Mouse (Mus musculus): ENCODE measurements around the gene Armc8. TPM values are rescaled to one million over a fixed set of nuclear protein-coding genes. Genes with fewer than 3 reads are reported as not detected.

Gene Armc8
- polyA plus RNA-seq, 2 experiments, result 17.8 to 17.9 TPM

- H3K9ac ChIP-seq (ENCODE audit: low read depth, low read length, severe bottlenecking), result no peak overlapping the region
- WGBS, result 59% methylated on average over 5 of the region's 5 CpGs
- DNase-seq (ENCODE audit: low spot score), result no peak
Observed at GRCm38 (mm10) chr9:99440941-99441340, 127.8 kb downstream of the Armc8 start.

GRCm38 (mm10) chr9:99439064-99439463 lies 129.6 kb downstream of the Armc8 start:
- DNase-seq (ENCODE audit: low spot score) (no peak), ATAC-seq (ENCODE audit: low FRiP score, low read depth) (no peak)
- no peak overlapping the region for H3K4me3 ChIP-seq (replicated peaks; ENCODE audit: low read length)
- no peaks in the 10 kb centered on the region for H3K36me3 ChIP-seq (ENCODE audit: control insufficient read depth, insufficient read depth, low read length)
- 71% methylated on average over 8 of the region's 8 CpGs for WGBS
- peaks cover 11% of the 10 kb centered on the region for H3K4me1 ChIP-seq (ENCODE audit: control insufficient read depth, insufficient read depth, low read length)
- H3K27ac ChIP-seq (replicated peaks; ENCODE audit: low read depth, low read length), result no peak overlapping the region
- H3K4me2 ChIP-seq (replicated peaks; ENCODE audit: low read depth, low read length, severe bottlenecking), result no peak overlapping the region
- H3K27me3 ChIP-seq (ENCODE audit: control insufficient read depth, insufficient read depth, low read length), result no peaks in the 10 kb centered on the region
- H3K9me3 ChIP-seq (ENCODE audit: control insufficient read depth, low read length), result no peaks in the 10 kb centered on the region
- no peak for TF ChIP-seq POLR2A (IDR thresholded peaks at IDR 0.05; ENCODE audit: borderline replicate concordance, extremely low read depth, insufficient read depth, insufficient read length)
- H3K9ac ChIP-seq (ENCODE audit: low read depth, low read length, severe bottlenecking), result no peak overlapping the region

More at GRCm38 (mm10) chr9:99440941-99441340, 127.8 kb downstream of the Armc8 start:
- TF ChIP-seq POLR2A (IDR thresholded peaks at IDR 0.05; ENCODE audit: borderline replicate concordance, extremely low read depth, insufficient read depth, insufficient read length), result no peak
- Histone ChIP-seq H3K4me1 (ENCODE audit: control insufficient read depth, insufficient read depth, low read length) (peaks cover 5% of the 10 kb centered on the region; the same call in 1 of the 2 replicates), H3K4me3 (replicated peaks; ENCODE audit: low read length) (no peak overlapping the region), H3K27ac (replicated peaks; ENCODE audit: low read depth, low read length) (no peak overlapping the region), H3K27me3 (ENCODE audit: control insufficient read depth, insufficient read depth, low read length) (no peaks in the 10 kb centered on the region), H3K9me3 (ENCODE audit: control insufficient read depth, low read length) (no peaks in the 10 kb centered on the region), H3K4me2 (replicated peaks; ENCODE audit: low read depth, low read length, severe bottlenecking) (no peak overlapping the region), H3K36me3 (ENCODE audit: control insufficient read depth, insufficient read depth, low read length) (no peaks in the 10 kb centered on the region)
- ATAC-seq (ENCODE audit: low FRiP score, low read depth), result no peak

GRCm38 (mm10) chr9:99437781-99438565 lies 130.7 kb downstream of the Armc8 start:
- Histone ChIP-seq H3K9me3 (ENCODE audit: control insufficient read depth, low read length) (no peaks in the 10 kb centered on the region), H3K27ac (replicated peaks; ENCODE audit: low read depth, low read length) (no peak overlapping the region), H3K27me3 (ENCODE audit: control insufficient read depth, insufficient read depth, low read length) (no peaks in the 10 kb centered on the region), H3K4me3 (replicated peaks; ENCODE audit: low read length) (no peak overlapping the region), H3K4me2 (replicated peaks; ENCODE audit: low read depth, low read length, severe bottlenecking) (no peak overlapping the region), H3K36me3 (ENCODE audit: control insufficient read depth, insufficient read depth, low read length) (no peaks in the 10 kb centered on the region), H3K4me1 (ENCODE audit: control insufficient read depth, insufficient read depth, low read length) (peaks cover 11% of the 10 kb centered on the region), H3K9ac (ENCODE audit: low read depth, low read length, severe bottlenecking) (no peak overlapping the region)
- DNase-seq (ENCODE audit: low spot score), result no peak
- no peak for ATAC-seq (ENCODE audit: low FRiP score, low read depth)
- TF ChIP-seq POLR2A (IDR thresholded peaks at IDR 0.05; ENCODE audit: borderline replicate concordance, extremely low read depth, insufficient read depth, insufficient read length), result no peak
- WGBS, result 78% methylated on average over 12 of the region's 12 CpGs

- no peaks in the 10 kb centered on the region for H3K27me3 ChIP-seq (ENCODE audit: control insufficient read depth, insufficient read depth, low read length)
- no peaks in the 10 kb centered on the region for H3K9me3 ChIP-seq (ENCODE audit: control insufficient read depth, low read length)
- H3K27ac ChIP-seq (replicated peaks; ENCODE audit: low read depth, low read length), result peak within 1 kb of the TSS; percentile 87
- ATAC-seq (ENCODE audit: low FRiP score, low read depth) (0 out of 2 replicates have a peak, but pooled peaks have one; percentile 4), DNase-seq (ENCODE audit: low spot score) (peak; percentile 32)
- H3K4me3 ChIP-seq (replicated peaks; ENCODE audit: low read length), result peak within 1 kb of the TSS; percentile 83
- TF ChIP-seq POLR2A (IDR thresholded peaks at IDR 0.05; ENCODE audit: borderline replicate concordance, extremely low read depth, insufficient read depth, insufficient read length), result no peak
- peak within 1 kb of the TSS; percentile 93 for H3K9ac ChIP-seq (ENCODE audit: low read depth, low read length, severe bottlenecking)
- H3K4me1 ChIP-seq (ENCODE audit: control insufficient read depth, insufficient read depth, low read length), result peaks cover 16% of the 10 kb centered on the region
- H3K36me3 ChIP-seq (ENCODE audit: control insufficient read depth, insufficient read depth, low read length), result no peaks in the 10 kb centered on the region
- WGBS, result 14% methylated on average over 27 of the region's 27 CpGs
- peak within 1 kb of the TSS; percentile 89 for H3K4me2 ChIP-seq (replicated peaks; ENCODE audit: low read depth, low read length, severe bottlenecking)
Observed at GRCm38 (mm10) chr9:99437031-99437764, 131.5 kb downstream of the Armc8 start, which contains the start of gene Mras. Mras (minus strand) TSS chr9:99437381.

Measured in limb, embryonic 14.5 days (tissue).